8 mouse cellular contexts compared by ENCODE assay signal in genomic region chr5:106990639-106991299, GRCm38 (mm10). TPM values are rescaled to one million over a fixed set of nuclear protein-coding genes. Genes with fewer than 3 reads are reported as not detected.
DNase-seq lines count a peak whose midpoint lies in the region; ATAC-seq lines count a peak whose summit lies in the region.

No protein-coding gene starts in this region.

- DNase-seq in spleen, adult 18-20 months, result peak; percentile 17 to 18
- DNase-seq in spleen, postnatal 14 days (ENCODE audit: low spot score in 2 of 2), result no peak
- peak; percentile 39 for DNase-seq in cerebellum, adult 8-10 months
- peak; percentile 64 for DNase-seq in gastrocnemius, postnatal 14 days
- peak; percentile 25 to 32 for DNase-seq in left cerebral cortex, postnatal 25 days (ENCODE audit: low spot score in 2 of 2)
- peak; percentile 65 for DNase-seq in skeletal muscle tissue, adult 2 months (ENCODE audit: low read depth, low spot score)

- intact Hi-C loops in gastrocnemius, postnatal 14 days (cut with DNase I; ENCODE audit: low total_unique reads), result loop anchor here (2.0 to 5.0 kb wide), 2 partner anchors 297 to 332 kb away; partner anchors contain the start of gene Tgfbr3
- intact Hi-C loops in left cerebral cortex, postnatal 25 days (cut with DNase I), result loop anchor here (1.0 to 10.0 kb wide), 2 partner anchors 294 to 330 kb away; partner anchors contain the start of gene Tgfbr3

- peak; percentile 56 for ATAC-seq in inflammation-experienced regulatory T-cells, adult 6 months
- peak; percentile 82 for ATAC-seq in megakaryocyte-erythroid progenitor cell, adult 5-6 weeks (replicated peaks; ENCODE audit: low FRiP score, low TSS enrichment, poor library complexity, severe bottlenecking)

RNA-seq across cellular contexts. Expression of gene Cdc7, which starts 26.6 kb away (rescaled TPM):
- under 1 TPM; 0.88 to 1.00 TPM for total RNA-seq in gastrocnemius, postnatal 14 days (2021)
- 10 to 100 TPM; 18.7 to 25.1 (median 22.2) TPM for polyA plus RNA-seq in inflammation-experienced regulatory T-cells, adult 6 months (2017; shearing (Covaris generic))
- 10 to 100 TPM; 10.9 to 11.1 TPM for total RNA-seq in left cerebral cortex, postnatal 25 days (2021)
- total RNA-seq in megakaryocyte-erythroid progenitor cell, adult 5-6 weeks (2014; fragmentation: Nextera tagmentation), result 44.2 and 51.0 TPM in 2 replicates
- total RNA-seq in megakaryocyte-erythroid progenitor cell, adult 5-6 weeks (2017), result 27.8 and 40.3 TPM in 2 replicates

Comparison
In these comparisons a context has a peak if more than half of its experiments do, and no peak if none do; other contexts are left out.
1. DNase-seq: peak in spleen, adult 18-20 months (2 of 2), cerebellum, adult 8-10 months (single experiment), gastrocnemius, postnatal 14 days (single experiment), left cerebral cortex, postnatal 25 days (2 of 2) and skeletal muscle tissue, adult 2 months (single experiment); none in spleen, postnatal 14 days (0 of 2).
2. RNA of gene Cdc7, which starts 26.6 kb away (total RNA-seq): 27.8 to 51.0 TPM in megakaryocyte-erythroid progenitor cell, adult 5-6 weeks and 10.9 to 11.1 TPM in left cerebral cortex, postnatal 25 days; 0.88 to 1.00 TPM in gastrocnemius, postnatal 14 days; every median in the first group is over 4 times any median in the second.